Mouse (Mus musculus): ENCODE data around the gene Jmjd1c. TPM values are rescaled to one million over a fixed set of nuclear protein-coding genes. Genes with fewer than 3 reads are reported as not detected.

The Jmjd1c gene
- polyA plus RNA-seq, 1 experiment from 2014 or later = 58.6 TPM

DNA sequence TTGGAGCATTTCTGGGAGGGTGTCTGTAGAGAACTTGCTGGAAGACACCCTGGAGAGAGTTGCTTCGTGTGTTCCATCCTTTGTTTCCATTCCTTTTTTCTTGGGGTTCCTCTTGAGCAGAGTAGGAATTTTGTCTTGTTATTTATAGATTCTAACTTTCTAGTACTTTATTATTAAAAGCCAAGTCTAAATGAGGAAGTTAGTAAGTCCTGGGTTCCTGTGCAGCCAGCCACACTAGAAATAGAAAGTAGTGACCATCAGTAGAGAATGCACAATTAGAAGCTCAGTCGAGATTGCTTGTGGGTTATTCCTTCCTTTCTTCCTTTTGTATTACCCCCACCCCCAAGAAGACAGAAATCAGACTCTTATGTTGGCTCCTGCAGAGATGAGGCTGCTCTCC lies 27.8 kb downstream of the Jmjd1c start:
- no peak overlapping the region for H3K27ac ChIP-seq
- no peak overlapping the region for H3K4me2 ChIP-seq
- 52% methylated on average over 2 of the region's 2 CpGs for WGBS
- peaks cover 37% of the 10 kb centered on the region for H3K4me1 ChIP-seq
- H3K9me3 ChIP-seq = no peaks in the 10 kb centered on the region
- H3K36me3 ChIP-seq (replicated peaks) = no peaks in the 10 kb centered on the region
- no peaks in the 10 kb centered on the region for H3K27me3 ChIP-seq
- H3K4me3 ChIP-seq (replicated peaks) = no peak overlapping the region
- ATAC-seq (ENCODE audit: low FRiP score) = no peak
- no peak overlapping the region for H3K9ac ChIP-seq

DNA sequence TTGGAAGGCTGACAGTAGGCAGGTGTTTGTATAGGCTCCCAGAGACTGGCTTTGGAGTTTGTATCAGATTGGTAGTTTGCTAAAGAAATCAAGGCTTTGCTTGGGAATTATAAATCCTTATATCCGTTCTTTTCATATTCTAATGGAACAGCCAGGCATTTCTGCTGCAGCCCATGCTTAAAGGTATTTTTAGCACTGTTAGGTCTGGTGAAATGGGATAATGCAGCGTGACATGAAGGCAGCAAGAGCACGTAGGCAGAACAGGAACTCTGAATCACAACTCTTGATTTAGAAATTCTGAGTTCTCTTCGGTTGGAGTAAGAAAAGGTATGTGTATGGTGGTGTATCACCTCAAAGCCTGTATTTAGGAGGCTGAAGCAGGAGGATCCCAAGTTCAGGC lies 28.2 kb downstream of the Jmjd1c start:
- H3K4me1 ChIP-seq = peaks cover 37% of the 10 kb centered on the region
- ATAC-seq (ENCODE audit: low FRiP score) = no peak

DNA sequence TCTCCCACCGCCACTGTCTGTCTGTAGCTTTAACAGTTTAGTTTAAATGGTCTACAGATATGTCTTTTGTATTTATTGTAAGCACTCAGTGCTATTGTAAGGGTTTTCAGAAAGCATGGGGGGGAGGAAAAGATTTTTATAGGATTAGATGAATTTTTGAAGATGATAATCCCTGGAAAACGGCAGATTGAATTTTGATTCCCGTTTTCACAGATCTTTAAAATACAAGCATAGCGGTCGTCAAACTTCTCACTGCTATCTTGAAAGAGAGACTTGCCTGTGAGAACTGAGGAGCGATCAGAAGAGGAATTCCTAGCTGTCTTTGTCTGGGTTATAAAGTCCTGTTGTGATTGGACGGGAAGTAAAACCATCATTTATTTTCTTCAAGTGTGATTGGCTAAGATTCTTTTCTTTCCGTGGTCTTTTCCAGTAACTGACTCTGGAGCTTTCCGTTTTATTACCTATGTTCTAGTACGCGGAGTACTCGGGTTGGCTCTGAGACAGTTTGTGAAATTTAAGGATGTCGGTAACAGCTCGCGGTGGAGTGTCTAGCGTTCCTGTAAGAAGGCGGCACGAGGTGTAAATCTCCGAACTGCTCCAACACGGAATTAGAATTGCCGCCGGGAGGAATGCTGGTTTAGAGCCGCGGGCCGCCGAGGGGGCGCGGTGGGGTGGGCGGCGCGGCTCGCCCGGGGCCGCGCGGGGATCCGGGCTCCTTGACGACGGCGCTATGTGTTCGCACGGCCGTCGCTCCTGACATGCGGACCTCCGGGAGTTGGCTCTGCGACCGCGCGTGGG lies 30.3 kb downstream of the Jmjd1c start:
- no peaks in the 10 kb centered on the region for H3K27me3 ChIP-seq
- H3K27ac ChIP-seq = peak overlapping the region; percentile 88
- peaks cover 37% of the 10 kb centered on the region for H3K4me1 ChIP-seq
- peak overlapping the region; percentile 92 for H3K9ac ChIP-seq
- peak overlapping the region; percentile 94 for H3K4me3 ChIP-seq (replicated peaks)
- WGBS = under 1% methylated on average over 50 of the region's 50 CpGs
- peak; percentile 85 for ATAC-seq (ENCODE audit: low FRiP score)
- peak overlapping the region; percentile 95 for H3K4me2 ChIP-seq
- H3K36me3 ChIP-seq (replicated peaks) = no peaks in the 10 kb centered on the region
- no peaks in the 10 kb centered on the region for H3K9me3 ChIP-seq

More for the DNA sequence above, 28.2 kb downstream of the Jmjd1c start:
- no peak overlapping the region for H3K9ac ChIP-seq
- no peaks in the 10 kb centered on the region for H3K36me3 ChIP-seq (replicated peaks)
- WGBS = 92% methylated on average over 4 of the region's 4 CpGs
- no peak overlapping the region for H3K27ac ChIP-seq
- no peak overlapping the region for H3K4me3 ChIP-seq (replicated peaks)
- no peaks in the 10 kb centered on the region for H3K9me3 ChIP-seq
- H3K27me3 ChIP-seq = no peaks in the 10 kb centered on the region
- no peak overlapping the region for H3K4me2 ChIP-seq

DNA sequence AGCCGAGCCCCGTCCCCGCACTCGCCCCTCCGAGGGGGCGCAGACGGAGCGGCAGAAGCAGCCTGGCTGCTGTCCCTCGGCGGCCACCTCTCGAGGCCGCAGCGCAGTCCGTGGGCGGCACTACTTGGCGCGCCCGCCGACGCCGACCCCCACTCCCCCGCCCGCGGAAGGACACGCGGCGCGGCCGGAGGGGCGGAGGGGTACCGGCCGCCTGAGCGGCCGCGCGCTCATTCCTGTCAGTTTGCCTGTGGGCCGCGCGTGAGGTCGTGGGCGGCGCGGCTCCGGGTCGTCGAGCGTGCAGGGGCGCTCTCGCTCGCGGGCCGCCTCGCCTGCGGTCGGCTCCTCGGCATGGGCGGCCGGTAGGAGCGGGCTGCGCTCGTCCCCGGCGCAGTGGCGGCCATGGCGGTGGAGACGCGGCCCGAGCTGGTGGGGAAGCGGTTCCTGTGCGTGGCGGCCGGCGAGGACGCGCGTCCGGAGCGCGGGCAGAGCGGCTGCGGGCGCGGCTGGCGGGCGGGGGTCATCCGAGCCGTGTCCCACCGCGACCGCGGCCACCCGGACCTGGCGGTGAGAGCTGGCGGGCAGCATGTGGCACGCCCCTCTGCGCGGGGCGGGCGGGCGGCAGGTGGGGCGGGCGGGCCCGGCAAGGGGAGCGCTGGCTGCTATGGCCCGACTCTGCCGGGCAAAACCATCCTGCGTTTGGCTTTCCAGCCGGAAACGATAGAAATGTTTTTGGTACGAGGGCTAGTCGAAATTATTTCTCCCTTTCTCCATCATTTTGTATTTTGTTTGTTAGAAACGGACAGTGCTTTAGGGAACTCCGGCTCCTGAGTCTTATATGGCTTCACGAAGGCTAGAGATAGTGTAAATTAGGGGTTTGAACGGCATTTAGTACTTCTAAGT lies 31.2 kb downstream of the Jmjd1c start:
- Histone ChIP-seq H3K36me3 (replicated peaks) (no peaks in the 10 kb centered on the region), H3K9me3 (no peaks in the 10 kb centered on the region)
- WGBS = 2% methylated on average over 90 of the region's 115 CpGs

DNA sequence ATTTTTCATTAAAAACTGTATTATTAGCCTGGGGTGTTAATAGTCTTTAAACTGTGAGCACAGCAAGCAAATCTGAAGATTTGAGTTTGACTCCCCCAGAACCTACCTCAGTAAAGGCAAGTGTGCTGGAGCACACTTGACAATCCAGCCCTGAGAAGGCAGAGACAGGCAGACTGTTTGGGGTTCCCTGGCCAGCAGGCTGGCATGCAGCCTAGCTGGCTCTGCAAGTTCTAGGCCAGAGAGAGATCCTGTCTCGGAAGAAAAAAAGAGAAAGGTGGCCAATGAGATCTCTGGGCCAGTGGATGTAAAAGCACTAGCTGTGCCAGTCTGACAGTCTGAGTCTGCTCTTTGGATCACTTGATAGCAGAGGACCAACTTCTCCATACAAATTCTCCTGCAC lies 33.6 kb downstream of the Jmjd1c start:
- no peak for ATAC-seq (ENCODE audit: low FRiP score)
- peaks cover 23% of the 10 kb centered on the region for H3K4me1 ChIP-seq
- H3K4me3 ChIP-seq (replicated peaks) = no peak overlapping the region
- no peaks in the 10 kb centered on the region for H3K27me3 ChIP-seq
- H3K9me3 ChIP-seq = no peaks in the 10 kb centered on the region
- no peak overlapping the region for H3K4me2 ChIP-seq
- WGBS = 80% methylated on average over 1 of the region's 1 CpGs
- H3K36me3 ChIP-seq (replicated peaks) = no peaks in the 10 kb centered on the region
- H3K27ac ChIP-seq = no peak overlapping the region
- H3K9ac ChIP-seq = no peak overlapping the region

More for the DNA sequence above, 31.2 kb downstream of the Jmjd1c start:
- H3K4me3 ChIP-seq (replicated peaks) = peak overlapping the region; percentile 94
- peaks cover 28% of the 10 kb centered on the region for H3K4me1 ChIP-seq
- peak; percentile 87 for ATAC-seq (ENCODE audit: low FRiP score)
- H3K4me2 ChIP-seq = peak overlapping the region; percentile 95
- peak overlapping the region; percentile 88 for H3K27ac ChIP-seq
- peak overlapping the region; percentile 92 for H3K9ac ChIP-seq
- H3K27me3 ChIP-seq = no peaks in the 10 kb centered on the region

DNA sequence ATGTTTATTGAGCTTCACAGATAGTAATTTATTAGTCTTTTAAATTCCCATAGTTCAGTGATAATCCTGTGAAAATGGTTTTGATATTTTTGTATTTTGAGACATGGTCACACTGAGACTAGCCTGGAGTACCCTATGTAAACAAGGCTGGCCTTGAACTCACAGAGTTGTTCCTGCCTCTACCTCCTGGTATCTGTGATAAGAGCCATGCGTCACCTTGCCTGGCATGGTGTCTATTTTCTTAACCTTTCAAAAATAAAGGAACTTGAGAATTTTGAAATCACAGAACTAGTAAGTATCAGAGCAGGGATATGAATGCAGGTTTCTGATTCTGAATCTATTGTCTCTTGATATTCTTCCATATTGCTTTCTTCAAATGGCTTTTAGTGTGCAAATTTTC lies 35.8 kb downstream of the Jmjd1c start:
- no peaks in the 10 kb centered on the region for H3K36me3 ChIP-seq (replicated peaks)
- H3K27me3 ChIP-seq = no peaks in the 10 kb centered on the region
- H3K4me3 ChIP-seq (replicated peaks) = no peak overlapping the region
- no peak for ATAC-seq (ENCODE audit: low FRiP score)
- H3K4me1 ChIP-seq = peaks cover 18% of the 10 kb centered on the region
- no peak overlapping the region for H3K4me2 ChIP-seq
- WGBS = 84% methylated on average over 1 of the region's 1 CpGs
- no peaks in the 10 kb centered on the region for H3K9me3 ChIP-seq
- H3K27ac ChIP-seq = no peak overlapping the region
- no peak overlapping the region for H3K9ac ChIP-seq

DNA sequence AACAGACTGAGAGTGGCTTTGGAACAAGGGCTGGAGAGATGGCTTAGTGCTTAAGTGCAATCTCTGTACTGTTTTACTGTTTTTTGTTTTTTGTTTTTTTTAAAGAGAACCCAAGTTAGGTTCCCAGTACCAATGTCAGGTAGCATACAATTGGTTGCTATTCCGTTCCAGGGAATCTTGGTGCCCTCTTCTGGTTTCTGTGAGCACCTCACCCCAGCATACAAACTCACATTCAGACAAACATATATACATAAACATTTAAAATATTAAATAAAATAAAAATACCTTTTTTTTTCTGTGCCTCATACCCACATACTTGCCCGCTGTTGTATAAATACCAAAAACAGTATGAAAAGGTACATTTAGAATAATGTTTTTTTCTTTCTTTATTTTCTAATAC lies 38.4 kb downstream of the Jmjd1c start:
- H3K27me3 ChIP-seq = no peaks in the 10 kb centered on the region
- H3K9ac ChIP-seq = no peak overlapping the region
- no peak for ATAC-seq (ENCODE audit: low FRiP score)
- no peak overlapping the region for H3K27ac ChIP-seq
- no peak overlapping the region for H3K4me3 ChIP-seq (replicated peaks)
- H3K9me3 ChIP-seq = no peaks in the 10 kb centered on the region
- H3K36me3 ChIP-seq (replicated peaks) = no peaks in the 10 kb centered on the region
- no peak overlapping the region for H3K4me2 ChIP-seq
- WGBS = 87% methylated on average over 2 of the region's 2 CpGs
- H3K4me1 ChIP-seq = peaks cover 7% of the 10 kb centered on the region; the same call in 1 of the 2 replicates

DNA sequence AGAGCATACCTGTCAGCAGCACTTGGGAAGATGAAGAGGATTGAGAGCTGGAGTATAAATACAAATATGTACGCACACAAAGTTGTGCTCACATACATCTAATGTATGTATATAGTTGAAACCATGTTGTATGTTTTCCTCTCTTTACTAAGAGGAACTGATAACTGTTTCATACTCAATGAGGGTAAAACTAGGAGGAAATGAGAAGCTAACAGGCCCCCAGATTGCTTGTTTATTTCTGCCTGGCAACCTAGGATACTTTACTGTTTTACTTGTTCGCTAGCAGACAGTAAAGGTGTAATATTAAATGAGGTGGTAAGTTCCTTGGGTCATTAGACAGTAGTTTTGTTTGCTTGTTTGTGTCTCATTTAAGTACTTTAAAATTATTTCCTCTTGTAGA lies 41.5 kb downstream of the Jmjd1c start:
- H3K27me3 ChIP-seq = no peaks in the 10 kb centered on the region
- WGBS = 91% methylated on average over 2 of the region's 2 CpGs
- no peaks in the 10 kb centered on the region for H3K9me3 ChIP-seq
- no peak overlapping the region for H3K9ac ChIP-seq
- no peak overlapping the region for H3K4me2 ChIP-seq
- no peak overlapping the region for H3K27ac ChIP-seq
- ATAC-seq (ENCODE audit: low FRiP score) = no peak
- no peaks in the 10 kb centered on the region for H3K36me3 ChIP-seq (replicated peaks)
- H3K4me1 ChIP-seq = no peaks in the 10 kb centered on the region
- no peak overlapping the region for H3K4me3 ChIP-seq (replicated peaks)

DNA sequence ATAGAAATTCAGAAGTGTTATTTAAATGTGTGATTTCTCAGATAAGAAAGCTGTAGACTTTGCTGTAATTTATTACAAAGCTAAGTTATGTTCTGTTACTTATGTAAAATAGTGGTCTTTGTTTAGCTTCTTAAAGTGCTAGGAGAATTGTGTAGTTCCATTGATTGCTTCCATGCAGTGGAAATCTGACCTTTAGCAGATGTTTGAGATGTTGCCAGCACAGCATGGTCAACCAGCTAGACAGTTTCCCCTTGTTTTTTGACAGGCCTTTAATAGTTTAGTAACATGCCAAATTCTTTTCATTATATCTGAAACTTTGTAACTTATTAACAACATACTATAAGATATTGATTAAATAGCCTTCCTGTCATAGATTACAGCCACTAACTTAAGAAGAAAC lies 47.7 kb downstream of the Jmjd1c start:
- no peak overlapping the region for H3K27ac ChIP-seq
- no peaks in the 10 kb centered on the region for H3K36me3 ChIP-seq (replicated peaks)
- H3K27me3 ChIP-seq = no peaks in the 10 kb centered on the region
- peaks cover 3% of the 10 kb centered on the region; the same call in 1 of the 2 replicates for H3K4me1 ChIP-seq
- no peak overlapping the region for H3K4me3 ChIP-seq (replicated peaks)
- ATAC-seq (ENCODE audit: low FRiP score) = no peak
- no peaks in the 10 kb centered on the region for H3K9me3 ChIP-seq
- no peak overlapping the region for H3K9ac ChIP-seq
- no peak overlapping the region for H3K4me2 ChIP-seq

DNA sequence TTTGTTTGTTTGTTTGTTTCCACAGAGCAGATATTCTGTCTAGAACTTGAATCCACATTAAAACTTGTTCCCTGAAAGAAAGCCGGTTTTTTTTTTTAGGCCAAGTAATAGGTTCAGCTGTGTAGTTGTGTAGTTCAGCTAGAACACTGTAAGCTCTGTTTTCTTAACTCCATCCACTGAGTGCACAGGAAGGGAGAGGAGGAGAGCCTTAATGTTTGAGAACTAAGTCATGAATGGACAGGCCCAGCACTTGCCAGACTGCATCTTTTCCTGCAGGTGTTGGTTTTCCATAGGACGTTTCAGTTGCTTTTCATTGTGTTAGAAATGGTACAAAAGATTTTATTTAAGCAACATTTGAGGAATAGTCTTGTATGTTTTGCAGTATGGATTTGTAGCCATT lies 48.3 kb downstream of the Jmjd1c start:
- no peak overlapping the region for H3K4me3 ChIP-seq (replicated peaks)
- H3K4me2 ChIP-seq = no peak overlapping the region
- no peaks in the 10 kb centered on the region for H3K9me3 ChIP-seq
- ATAC-seq (ENCODE audit: low FRiP score) = no peak
- WGBS = 60% methylated on average over 2 of the region's 2 CpGs
- no peak overlapping the region for H3K27ac ChIP-seq
- H3K9ac ChIP-seq = no peak overlapping the region
- H3K36me3 ChIP-seq (replicated peaks) = no peaks in the 10 kb centered on the region
- H3K27me3 ChIP-seq = no peaks in the 10 kb centered on the region
- H3K4me1 ChIP-seq = peaks cover 3% of the 10 kb centered on the region; the same call in 1 of the 2 replicates

DNA sequence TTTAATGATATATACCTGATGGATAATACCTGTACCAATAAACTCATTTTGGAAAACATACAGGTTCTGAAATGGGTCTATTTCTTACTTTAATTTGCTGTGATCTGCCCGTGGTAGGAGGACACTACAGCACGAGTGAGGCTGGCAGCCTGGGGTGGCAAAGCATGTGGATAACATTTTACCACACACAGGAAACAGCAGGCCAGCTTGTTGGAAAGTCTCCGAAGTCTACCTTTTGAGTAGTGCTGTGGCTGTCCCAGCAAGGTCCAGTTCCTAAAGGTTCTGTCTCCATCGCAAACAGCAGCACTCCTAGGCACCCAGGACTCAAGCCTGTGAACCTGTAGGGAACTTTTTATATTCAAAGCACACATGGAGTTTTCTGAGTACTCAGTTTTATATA lies 49.7 kb downstream of the Jmjd1c start:
- ATAC-seq (ENCODE audit: low FRiP score) = no peak
- peaks cover 3% of the 10 kb centered on the region; the same call in 1 of the 2 replicates for H3K4me1 ChIP-seq
- H3K27ac ChIP-seq = no peak overlapping the region
- H3K36me3 ChIP-seq (replicated peaks) = no peaks in the 10 kb centered on the region
- H3K4me3 ChIP-seq (replicated peaks) = no peak overlapping the region
- H3K4me2 ChIP-seq = no peak overlapping the region
- H3K9me3 ChIP-seq = no peaks in the 10 kb centered on the region
- no peak overlapping the region for H3K9ac ChIP-seq
- 89% methylated on average over 4 of the region's 4 CpGs for WGBS
- H3K27me3 ChIP-seq = no peaks in the 10 kb centered on the region

DNA sequence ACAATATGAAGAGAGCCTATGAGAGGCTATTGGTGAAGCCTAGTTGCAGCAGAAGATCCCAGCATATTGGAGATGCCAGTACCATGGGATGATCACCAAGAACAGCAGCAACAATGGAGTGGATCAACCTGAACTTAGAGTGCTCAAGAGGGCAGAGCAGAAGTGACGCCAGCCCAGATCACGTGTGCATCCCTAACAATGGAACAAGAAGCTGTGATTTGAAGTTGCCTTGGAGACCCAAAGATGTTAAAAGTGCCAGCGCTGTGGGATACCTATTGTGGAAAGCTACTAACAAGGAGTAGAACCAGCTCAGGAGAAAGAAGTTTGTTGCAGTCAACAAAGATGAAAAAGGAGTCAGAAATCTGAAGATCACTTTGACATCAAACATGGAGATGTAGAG lies 55.8 kb downstream of the Jmjd1c start:
- ATAC-seq (ENCODE audit: low FRiP score) = no peak
- WGBS = 92% methylated on average over 3 of the region's 3 CpGs

More for the DNA sequence above, 55.8 kb downstream of the Jmjd1c start:
- Histone ChIP-seq H3K9ac (no peak overlapping the region), H3K4me1 (no peaks in the 10 kb centered on the region), H3K4me3 (replicated peaks) (no peak overlapping the region), H3K4me2 (no peak overlapping the region), H3K9me3 (no peaks in the 10 kb centered on the region), H3K36me3 (replicated peaks) (no peaks in the 10 kb centered on the region), H3K27ac (no peak overlapping the region), H3K27me3 (no peaks in the 10 kb centered on the region)
